Mouse (Mus musculus) erythroblast, embryonic 14.5 days (primary cell): ENCODE measurements around the gene Thada.

Experiments
- GATA1 ChIP-seq: IDR thresholded peaks from 2 replicates; pipeline ENCODE4 v1.6.1; 2012; ENCODE audit warnings: low read length, inconsistent platforms, mixed read lengths
- TAL1 ChIP-seq: IDR thresholded peaks from 3 replicates; pipeline ENCODE4 v1.6.1; 2012; ENCODE audit warnings: low read length, inconsistent platforms, mixed read lengths

- no peak for TF ChIP-seq GATA1
- TF ChIP-seq TAL1: no peak
Measured at GRCm38 (mm10) chr17:84330506-84330905, 135.5 kb downstream of the Thada start.
